Mouse (Mus musculus) liver, embryonic 14.5 days (tissue): Measurements from ENCODE around the gene Wdr73. TPM values are rescaled to one million over a fixed set of nuclear protein-coding genes. Genes with fewer than 3 reads are reported as not detected.
"Not testable (repeated sequence)": the region's sequence is repeated elsewhere in the genome, so short reads cannot be mapped to it uniquely, and the experiment has no call there.

Experiments used
- ATAC-seq: fragments of 200-750 bp; cut with Nextera tagmentation; 2 replicates; pipeline ENCODE4 v1.8.0; 2017; ENCODE audit warnings: moderate number of reproducible peaks, mild to moderate bottlenecking, moderate library complexity; ENCODE audit not compliant: insufficient read depth
- DNase-seq, 3 experiments: peaks; one replicate each; pipeline ENCODE4 v3.0.0-alpha.2; 2012 to 2013; ENCODE audit warnings: low read depth in 3 of 3, low spot score in 3 of 3
- H3K27ac ChIP-seq: fragments of 300-500 bp; sonication (generic); 2 replicates; pipeline ENCODE4 v1.5.1; 2014; ENCODE audit warnings: moderate library complexity, mild to moderate bottlenecking, control low read depth, inconsistent platforms
- H3K27me3 ChIP-seq: fragments of 300-500 bp; sonication (generic); 2 replicates; pipeline ENCODE4 v1.6.1; 2014; ENCODE audit warnings: mild to moderate bottlenecking, low read length, moderate library complexity; ENCODE audit not compliant: control insufficient read depth, insufficient read depth
- H3K36me3 ChIP-seq: fragments of 300-500 bp; sonication (generic); replicated peaks from 2 replicates; pipeline ENCODE4 v1.6.1; 2014; ENCODE audit warnings: low read depth; ENCODE audit not compliant: control insufficient read depth, insufficient read depth
- H3K4me1 ChIP-seq, 2 experiments: fragments of 200-500 bp in 1 of 2; fragments of 300-500 bp in 1 of 2; sonication (generic) in 1 of 2; replicated peaks; 2 replicates each; pipeline ENCODE4 v1.6.1; 2012 to 2014; ENCODE audit warnings: antibody characterized with exemption in 1 of 2, inconsistent platforms in 1 of 2, low read length in 1 of 2; ENCODE audit not compliant: control insufficient read depth in 2 of 2, insufficient read depth in 2 of 2
- H3K4me2 ChIP-seq: fragments of 300-500 bp; sonication (generic); 2 replicates; pipeline ENCODE4 v1.6.1; 2014; ENCODE audit warnings: low read depth, mild to moderate bottlenecking, control low read depth, moderate library complexity
- H3K4me3 ChIP-seq, 2 experiments: fragments of 200-500 bp in 1 of 2; fragments of 300-500 bp in 1 of 2; sonication (generic) in 1 of 2; 2 replicates each; pipeline ENCODE4 v1.5.1; 2012 to 2014; ENCODE audit warnings: low read depth in 2 of 2, low read length in 2 of 2, mild to moderate bottlenecking in 2 of 2, control low read depth in 1 of 2, inconsistent platforms in 1 of 2, moderate library complexity in 1 of 2; ENCODE audit not compliant: insufficient read depth in 1 of 2
- H3K9ac ChIP-seq: fragments of 300-500 bp; sonication (generic); replicated peaks from 2 replicates; pipeline ENCODE4 v1.6.1; 2014; ENCODE audit warnings: mild to moderate bottlenecking, control low read depth, moderate library complexity
- H3K9me3 ChIP-seq: fragments of 300-500 bp; sonication (generic); 2 replicates; pipeline ENCODE4 v1.6.1; 2016; ENCODE audit warnings: low read length, mixed read lengths; ENCODE audit not compliant: control insufficient read depth
- CTCF ChIP-seq: IDR thresholded peaks from 2 replicates; pipeline ENCODE4 v1.5.1; 2016; ENCODE audit warnings: antibody characterized with exemption, low read depth, control low read depth
- EP300 ChIP-seq: IDR thresholded peaks from 2 replicates; pipeline ENCODE4 v1.6.1; 2016; ENCODE audit warnings: antibody characterized with exemption, low read depth
- WGBS: fragments of 180-500 bp; shearing (Covaris S2); extraction: QIAGEN DNeasy Blood & Tissue Kit; methylation state at CpG from one replicate; pipeline ENCODE4 v1.1.7; 2014; ENCODE audit not compliant: insufficient replicate concordance; 5-methylcytosine and 5-hydroxymethylcytosine counted together
- polyA plus RNA-seq, 2 experiments: library from polyadenylated mRNA; depleted of rRNA in 1 of 2; stranded (reverse) in 1 of 2; unstranded in 1 of 2; fragments of >200 nt; fragmentation: Nextera tagmentation in 1 of 2; extraction: Ambion mirVana in 1 of 2; gene quantifications; 2 replicates each; pipeline versions ENCODE4 v1.2.1 to v1.2.3; 2012 to 2014

Wdr73 gene
- polyA plus RNA-seq (2012; rRNA removed) (8.8 and 10.7 TPM in 2 replicates), polyA plus RNA-seq (2014; fragmentation: Nextera tagmentation; extraction: Ambion mirVana) (11.8 and 13.5 TPM in 2 replicates)

DNA sequence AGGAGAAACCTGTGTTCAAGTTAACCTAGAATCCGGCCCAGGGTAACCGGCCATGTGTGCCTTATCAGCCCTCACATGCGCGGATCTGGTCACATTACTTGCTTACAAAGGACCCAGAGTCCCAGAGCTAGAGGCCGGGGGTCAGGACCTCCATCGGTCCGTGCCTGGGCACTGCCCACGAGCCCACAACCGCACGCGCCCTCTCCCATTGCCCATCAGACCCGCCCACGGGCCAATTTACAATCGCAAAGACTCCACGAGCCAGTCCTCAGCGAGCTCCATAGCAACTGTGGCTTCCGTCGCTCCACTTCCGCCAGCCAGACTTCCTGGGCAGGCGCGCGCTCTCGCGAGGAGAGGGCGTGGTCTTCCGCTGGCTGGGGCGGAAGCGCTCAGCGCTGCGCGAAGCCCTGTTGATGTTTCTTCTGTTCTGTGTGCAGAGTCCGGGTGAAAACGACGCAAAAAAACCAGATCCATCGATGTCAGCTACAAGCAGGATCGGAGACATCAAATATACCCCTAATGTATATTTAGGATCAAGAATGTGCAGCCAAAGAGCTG lies at the start of gene Wdr73:
TSS of gene Wdr73 (minus strand) at position 326 of the 558 bp plus-strand sequence.
- Histone ChIP-seq H3K4me1 (peaks cover 3 to 6% of the 10 kb centered on the region in 2 experiments), H3K27ac (peak within 1 kb of the TSS; percentile 88), H3K4me2 (peak within 1 kb of the TSS; percentile 98), H3K36me3 (peaks cover 6% of the 10 kb centered on the region; the same call in 1 of the 2 replicates), H3K9me3 (no peaks in the 10 kb centered on the region), H3K27me3 (no peaks in the 10 kb centered on the region), H3K4me3 (peak within 1 kb of the TSS; percentile 79 to 83), H3K9ac (peak within 1 kb of the TSS; percentile 72)
- DNase-seq, result peak; percentile 82 to 86 (median 83)
- no peak for TF ChIP-seq CTCF
- TF ChIP-seq EP300, result peak; percentile 17; the same call in 1 of the 2 replicates
- under 1% methylated on average over 36 of the region's 36 CpGs for WGBS
- ATAC-seq, result peak; percentile 94

DNA sequence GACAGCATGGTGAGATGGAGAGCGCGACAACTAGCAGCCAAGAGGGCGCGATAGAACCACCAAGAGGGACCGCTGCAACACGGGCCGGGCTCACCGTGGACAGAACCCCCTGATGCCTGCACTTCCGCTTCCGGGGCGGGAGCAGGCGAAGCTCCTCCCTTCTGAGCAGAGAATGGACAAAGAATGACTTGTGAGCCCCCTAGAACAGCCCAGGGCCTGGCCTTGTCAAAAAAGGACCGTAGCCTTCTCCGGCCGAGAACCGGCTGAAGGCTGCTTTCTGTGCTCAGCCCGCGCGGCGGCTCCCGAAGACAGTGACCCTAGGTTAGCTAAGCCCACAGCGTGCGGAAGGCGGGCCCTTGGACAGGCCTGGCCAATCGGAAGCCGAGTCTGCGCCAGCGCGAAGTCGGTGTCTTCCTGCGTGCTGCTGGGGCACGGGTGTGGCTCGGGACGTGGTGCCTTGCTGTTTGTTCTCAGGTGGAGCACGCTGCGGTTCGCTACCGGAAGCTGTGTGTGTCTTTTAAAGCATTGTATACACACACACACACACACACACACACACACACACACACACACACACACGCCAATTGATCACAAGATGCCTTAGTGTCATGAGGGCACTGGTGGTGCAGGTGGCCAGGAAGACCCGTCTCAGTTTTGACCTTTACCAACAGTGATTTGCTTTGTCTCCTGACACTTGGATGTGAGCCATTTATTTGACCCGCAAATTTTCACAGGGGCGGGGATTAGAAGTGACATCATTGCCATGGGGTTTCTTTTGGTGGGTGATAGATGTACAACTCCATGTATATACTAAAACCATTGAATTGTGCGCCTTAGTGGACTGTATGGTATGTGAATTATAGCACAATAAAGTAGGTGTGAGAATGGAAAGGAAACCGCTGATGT lies 46.6 kb upstream of the Wdr73 start, which contains the start of gene Sec11a:
TSS of gene Sec11a (minus strand) at position 336 of the 906 bp plus-strand sequence.
- ATAC-seq (peak; percentile 100), DNase-seq (peak; percentile 81 to 85 (median 83))
- Histone ChIP-seq H3K4me3 (peak within 1 kb of the TSS; percentile 82 to 88), H3K27me3 (no peaks in the 10 kb centered on the region), H3K9me3 (no peaks in the 10 kb centered on the region), H3K4me2 (peak within 1 kb of the TSS; percentile 77), H3K4me1 (peaks cover 11 to 15% of the 10 kb centered on the region in 2 experiments), H3K27ac (peak within 1 kb of the TSS; percentile 67), H3K9ac (peak within 1 kb of the TSS; percentile 83), H3K36me3 (no peaks in the 10 kb centered on the region)
- TF ChIP-seq EP300 (no peak), CTCF (peak; percentile 37)
- 2% methylated on average over 44 of the region's 44 CpGs for WGBS

DNA sequence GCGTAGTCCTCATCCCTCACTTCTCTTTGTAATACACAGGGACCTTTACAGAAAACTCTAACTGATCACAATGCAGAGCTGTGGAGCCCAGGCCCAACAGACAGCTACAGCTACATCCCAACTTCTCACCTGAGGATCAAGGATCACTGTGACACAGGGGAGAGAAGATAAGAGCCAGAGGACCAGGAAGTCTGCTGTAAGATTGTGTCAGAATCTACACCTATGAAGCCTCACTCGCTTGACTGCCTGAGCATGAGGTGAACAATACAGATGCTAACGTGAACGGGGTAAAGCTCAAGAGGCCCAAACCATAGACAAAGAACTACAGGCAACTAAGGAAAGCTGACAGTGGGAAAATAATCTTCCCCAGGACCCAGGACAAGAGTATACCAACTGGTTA lies 38.7 kb upstream of the Wdr73 start:
- 74% methylated on average over 4 of the region's 4 CpGs for WGBS
- no peak for DNase-seq
- H3K36me3 ChIP-seq, result peaks cover 3% of the 10 kb centered on the region
- H3K27me3 ChIP-seq, result no peaks in the 10 kb centered on the region
- H3K9me3 ChIP-seq, result no peaks in the 10 kb centered on the region
- ATAC-seq, result no peak
- TF ChIP-seq CTCF (no peak), EP300 (no peak)
- no peak overlapping the region for H3K4me3 ChIP-seq
- H3K27ac ChIP-seq, result no peak overlapping the region
- no peak overlapping the region for H3K4me2 ChIP-seq
- H3K9ac ChIP-seq, result no peak overlapping the region
- H3K4me1 ChIP-seq, result peaks cover 0 to 3% of the 10 kb centered on the region in 2 experiments; a peak in 1 of 4 replicates

DNA sequence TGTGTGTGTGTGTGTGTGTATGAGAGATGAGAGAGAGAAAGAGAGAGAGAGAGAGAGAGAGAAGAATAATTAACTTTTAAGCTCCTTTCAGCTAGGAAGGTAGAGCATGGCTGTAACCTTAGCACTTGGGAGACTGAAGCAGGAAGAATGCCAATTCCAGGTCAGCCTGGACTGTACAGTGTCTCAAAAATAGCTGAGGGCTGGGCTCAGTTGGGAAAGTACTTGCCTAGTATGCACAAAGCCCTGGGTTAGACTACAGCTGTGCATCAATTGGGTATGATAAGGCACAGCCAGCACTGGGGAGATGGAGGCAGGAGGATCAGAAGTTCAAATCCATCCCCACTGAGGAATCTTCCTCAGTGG lies 36.2 kb upstream of the Wdr73 start:
- not testable (repeated sequence) for H3K4me1 ChIP-seq, H3K27ac ChIP-seq, ATAC-seq, H3K9me3 ChIP-seq, DNase-seq, H3K27me3 ChIP-seq, H3K4me2 ChIP-seq, H3K9ac ChIP-seq, H3K4me3 ChIP-seq
- peaks cover 20% of the 10 kb centered on the region for H3K36me3 ChIP-seq

DNA sequence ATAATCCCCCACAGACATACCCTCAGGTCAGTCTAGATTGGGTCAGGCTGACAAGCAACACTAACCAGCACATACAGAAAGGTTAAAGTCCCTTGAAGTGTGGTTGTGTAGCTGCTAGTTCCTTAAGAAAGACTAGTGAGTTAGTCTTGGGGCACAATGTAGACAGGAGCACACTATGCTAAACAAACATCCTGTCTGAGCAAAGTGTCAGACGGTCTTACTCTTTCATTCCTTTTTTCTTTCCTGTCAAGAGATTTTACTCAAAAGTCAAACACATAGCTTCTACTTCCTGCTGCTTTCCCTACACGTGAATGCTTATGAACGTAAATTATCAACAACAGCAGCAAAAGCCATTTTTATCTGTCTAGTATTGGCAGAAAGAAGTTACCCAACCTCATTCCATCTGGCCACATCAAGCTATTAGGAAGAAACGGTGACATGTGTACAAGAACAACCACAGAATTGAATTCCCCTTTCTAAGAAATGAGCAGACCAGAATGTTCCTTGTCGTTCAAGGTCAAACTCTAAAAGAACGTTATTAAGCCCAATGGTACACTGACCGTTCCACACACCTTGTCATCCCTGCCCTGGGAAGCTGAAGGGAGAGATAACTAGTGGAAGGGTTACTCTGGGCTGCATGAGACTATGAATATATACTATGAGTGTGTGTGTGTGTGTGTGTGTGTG lies 35.7 kb upstream of the Wdr73 start:
- H3K9ac ChIP-seq, DNase-seq, H3K27ac ChIP-seq, H3K4me2 ChIP-seq, ATAC-seq, H3K9me3 ChIP-seq, H3K4me1 ChIP-seq, H3K4me3 ChIP-seq, H3K27me3 ChIP-seq: not testable (repeated sequence)
- WGBS, result 26% methylated on average over 7 of the region's 7 CpGs
- H3K36me3 ChIP-seq, result peaks cover 22% of the 10 kb centered on the region
